9 mouse cellular contexts compared by ENCODE assay signal in the genomic region with DNA sequence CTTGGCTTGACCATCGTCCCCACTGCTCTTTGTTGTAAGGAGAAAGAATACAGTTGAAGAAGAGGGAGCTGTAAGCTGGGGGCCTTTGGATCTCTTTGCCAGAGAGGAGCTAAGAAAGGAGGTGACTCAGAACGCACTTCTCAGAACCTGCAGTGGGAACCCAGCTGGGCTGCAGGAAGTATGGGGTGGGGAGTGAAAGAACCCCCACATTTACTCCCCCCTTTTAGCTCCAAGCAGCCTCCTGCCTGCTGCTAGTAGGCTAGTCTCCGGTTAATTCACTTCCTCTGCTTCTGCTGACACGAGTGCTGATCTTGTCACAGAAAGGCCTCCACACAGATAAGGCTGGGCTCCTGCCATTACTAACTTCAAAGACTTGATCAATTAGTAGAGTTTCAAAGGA. TPM values are rescaled to one million over a fixed set of nuclear protein-coding genes. Genes with fewer than 3 reads are reported as not detected.
DNase-seq lines count a peak whose midpoint lies in the region; ATAC-seq and TF ChIP-seq lines count a peak whose summit lies in the region.
"Had no signal": no experiment of that assay in that cellular context is flagged by ENCODE, and none has a peak within 500 bp of the region (broad histone marks: within the 10 kb centered on the region; RNA-seq: fewer than 3 reads in every experiment).

No protein-coding gene starts in this region.

- no peaks in the 10 kb centered on the region for H3K9me3 ChIP-seq in forebrain, embryonic 10.5 days
- no peaks in the 10 kb centered on the region for H3K9me3 ChIP-seq in limb, embryonic 12.5 days

- H3K9ac ChIP-seq in heart, adult 2 months (ENCODE audit: low read depth, low read length), result no peak overlapping the region
- H3K9ac ChIP-seq in limb, embryonic 12.5 days (replicated peaks), result no peak overlapping the region

- no peak for TF ChIP-seq CTCF in heart, adult 2 months (IDR thresholded peaks at IDR 0.05)

- no peak for TF ChIP-seq EP300 in heart, adult 2 months (IDR thresholded peaks at IDR 0.05; ENCODE audit: insufficient read depth, low read depth, low read length)

- no peaks in the 10 kb centered on the region for H3K79me2 ChIP-seq in heart, adult 2 months (replicated peaks; ENCODE audit: control insufficient read depth, insufficient read depth, low read length)

- DNase-seq in heart, adult 2 months, result no peak
- DNase-seq in heart, postnatal 10 days, result no peak
- DNase-seq in B cell, adult 2 months, result peak; percentile 34 to 46
- no peak for DNase-seq in forebrain, embryonic 10.5 days (ENCODE audit: extremely low spot score, low spot score)
- peak; percentile 25 to 36 for DNase-seq in thymus, postnatal 10 days (ENCODE audit: low spot score in 2 of 2)
- no peak for DNase-seq in gastrocnemius, adult 18-20 months (ENCODE audit: low spot score)
- no peak for DNase-seq in embryo, embryonic 10.5 days (ENCODE audit: low spot score)

- no peaks in the 10 kb centered on the region for H3K27me3 ChIP-seq in heart, adult 2 months (ENCODE audit: control insufficient read depth, insufficient read depth, low read length)
- H3K27me3 ChIP-seq in forebrain, embryonic 10.5 days (ENCODE audit: poor library complexity, severe bottlenecking), result peaks cover 46% of the 10 kb centered on the region
- no peaks in the 10 kb centered on the region for H3K27me3 ChIP-seq in limb, embryonic 12.5 days

- no peak for ATAC-seq in limb, embryonic 12.5 days (ENCODE audit: insufficient number of reproducible peaks, insufficient read depth, low FRiP score, low TSS enrichment, low read depth)

- H3K4me1 ChIP-seq in heart, adult 2 months (ENCODE audit: control insufficient read depth, insufficient read depth, low read length), result peaks cover 24% of the 10 kb centered on the region
- peaks cover 74% of the 10 kb centered on the region for H3K4me1 ChIP-seq in forebrain, embryonic 10.5 days
- peaks cover 78% of the 10 kb centered on the region for H3K4me1 ChIP-seq in limb, embryonic 12.5 days (replicated peaks)

- H3K4me3 ChIP-seq in heart, adult 2 months, result no peak overlapping the region
- peak overlapping the region; percentile 27 for H3K4me3 ChIP-seq in forebrain, embryonic 10.5 days
- no peak overlapping the region for H3K4me3 ChIP-seq in limb, embryonic 12.5 days (replicated peaks)

- intact Hi-C loops in heart, adult 2 months (cut with DNase I), result no loop called here
- intact Hi-C loops in heart, postnatal 10 days (cut with DNase I), result no loop called here

- peaks cover 3% of the 10 kb centered on the region; the same call in 1 of the 2 replicates for H3K36me3 ChIP-seq in heart, adult 2 months (ENCODE audit: control insufficient read depth, insufficient read depth, low read length)
- H3K36me3 ChIP-seq in forebrain, embryonic 10.5 days (replicated peaks), result no peaks in the 10 kb centered on the region
- H3K36me3 ChIP-seq in limb, embryonic 12.5 days, result no peaks in the 10 kb centered on the region

- no peak overlapping the region for H3K4me2 ChIP-seq in limb, embryonic 12.5 days

- H3K27ac ChIP-seq in heart, adult 2 months, result peak overlapping the region; percentile 61
- peak overlapping the region; percentile 92 for H3K27ac ChIP-seq in forebrain, embryonic 10.5 days
- H3K27ac ChIP-seq in limb, embryonic 12.5 days, result peak overlapping the region; percentile 68

- WGBS in heart, adult 2 months, result 30% methylated on average over 4 of the region's 4 CpGs
- 8% methylated on average over 4 of the region's 4 CpGs for WGBS in forebrain, embryonic 10.5 days
- 5% methylated on average over 4 of the region's 4 CpGs for WGBS in limb, embryonic 12.5 days

- TF ChIP-seq POLR2A in heart, adult 2 months (IDR thresholded peaks at IDR 0.05; ENCODE audit: insufficient read depth, low read depth, low read length), result no peak

RNA-seq across cellular contexts. Expression of a gene that starts 12.5 kb away (rescaled TPM):
- 10 to 100 TPM; 12.5 to 16.8 TPM for total RNA-seq in heart, adult 2 months (2021)
- 9.8 and 13.5 TPM in 2 replicates for polyA plus RNA-seq in heart, adult 2 months (2012; rRNA removed)
- 10 to 100 TPM; 20.4 to 22.6 TPM for total RNA-seq in heart, postnatal 10 days (2021)
- polyA plus RNA-seq in forebrain, embryonic 10.5 days (2016; fragmentation: Nextera tagmentation; extraction: Ambion mirVana), result 3.6 and 4.1 TPM in 2 replicates
- polyA plus RNA-seq in limb, embryonic 12.5 days (2016; fragmentation: Nextera tagmentation; extraction: Ambion mirVana), result 15.8 and 16.1 TPM in 2 replicates
- total RNA-seq in gastrocnemius, adult 18-20 months (2021), result 10 to 100 TPM in 1 of 2 experiments, 1 to 10 TPM in 1; 4.7 to 19.4 TPM

RNA-seq across cellular contexts. Expression of a gene that starts 59.7 kb away (rescaled TPM):
- total RNA-seq in heart, adult 2 months (2021), result 1 to 10 TPM; 6.5 to 6.7 TPM
- 6.1 and 11.9 TPM in 2 replicates for polyA plus RNA-seq in heart, adult 2 months (2012; rRNA removed)
- 10 to 100 TPM in 1 of 2 experiments, 1 to 10 TPM in 1; 8.9 to 11.9 TPM for total RNA-seq in heart, postnatal 10 days (2021)
- polyA plus RNA-seq in forebrain, embryonic 10.5 days (2016; fragmentation: Nextera tagmentation; extraction: Ambion mirVana), result 0.36 and 0.47 TPM in 2 replicates
- 4.0 and 5.0 TPM in 2 replicates for polyA plus RNA-seq in limb, embryonic 12.5 days (2016; fragmentation: Nextera tagmentation; extraction: Ambion mirVana)
- total RNA-seq in gastrocnemius, adult 18-20 months (2021), result 10 to 100 TPM; 13.8 to 14.8 TPM
- total RNA-seq: ES-E14 had no signal

Comparison
In these comparisons a context has a peak if more than half of its experiments do, and no peak if none do; other contexts are left out.
1. DNase-seq: peak in B cell, adult 2 months (2 of 2) and thymus, postnatal 10 days (2 of 2); none in heart, adult 2 months (0 of 2), heart, postnatal 10 days (0 of 2), forebrain, embryonic 10.5 days (single experiment), gastrocnemius, adult 18-20 months (single experiment) and embryo, embryonic 10.5 days (single experiment).
2. Peak in every context shown above with its lines, with median percentiles within 50 percentile points of each other: H3K27ac ChIP-seq.